Mouse (Mus musculus) limb, embryonic 11.5 days (tissue): ENCODE data around the gene Stk11ip. TPM values are rescaled to one million over a fixed set of nuclear protein-coding genes. Genes with fewer than 3 reads are reported as not detected.

Source experiments
- ATAC-seq: fragments of 200-750 bp; cut with Nextera tagmentation; 2 replicates; pipeline ENCODE4 v1.8.0; 2017; ENCODE audit warnings: low read depth; ENCODE audit not compliant: insufficient number of reproducible peaks, low FRiP score, low TSS enrichment
- DNase-seq: peaks from one replicate; pipeline ENCODE4 v3.0.0-alpha.2; 2015; ENCODE audit warnings: low spot score
- H3K27ac ChIP-seq: fragments of 300-500 bp; sonication (generic); replicated peaks from 2 replicates; pipeline ENCODE4 v1.5.1; 2014; ENCODE audit warnings: low read depth, mild to moderate bottlenecking, low read length
- H3K27me3 ChIP-seq: fragments of 300-500 bp; sonication (generic); 2 replicates; pipeline ENCODE4 v1.6.1; 2014; ENCODE audit warnings: mild to moderate bottlenecking, low read length, mixed read lengths; ENCODE audit not compliant: control insufficient read depth, insufficient read depth
- H3K36me3 ChIP-seq: fragments of 300-500 bp; sonication (generic); 2 replicates; pipeline ENCODE4 v1.6.1; 2014; ENCODE audit warnings: mild to moderate bottlenecking, low read length, moderate library complexity, mixed read lengths; ENCODE audit not compliant: control insufficient read depth, insufficient read depth
- H3K4me1 ChIP-seq: fragments of 300-500 bp; sonication (generic); 2 replicates; pipeline ENCODE4 v1.6.1; 2014; ENCODE audit warnings: low read length, mixed read lengths; ENCODE audit not compliant: control insufficient read depth, insufficient read depth
- H3K4me2 ChIP-seq: fragments of 300-500 bp; sonication (generic); 2 replicates; pipeline ENCODE4 v1.6.1; 2014; ENCODE audit warnings: low read depth, mild to moderate bottlenecking, moderate library complexity; ENCODE audit not compliant: severe bottlenecking
- H3K4me3 ChIP-seq: fragments of 300-500 bp; sonication (generic); 2 replicates; pipeline ENCODE4 v1.5.1; 2014; ENCODE audit warnings: low read depth, low read length
- H3K9ac ChIP-seq: fragments of 300-500 bp; sonication (generic); 2 replicates; pipeline ENCODE4 v1.6.1; 2014; ENCODE audit warnings: mild to moderate bottlenecking, low read length
- H3K9me3 ChIP-seq: fragments of 300-500 bp; sonication (generic); 2 replicates; pipeline ENCODE4 v1.6.1; 2016; ENCODE audit warnings: low read length; ENCODE audit not compliant: control insufficient read depth
- WGBS: fragments of 180-500 bp; shearing (Covaris S2); extraction: QIAGEN DNeasy Blood & Tissue Kit; methylation state at CpG from one replicate; pipeline ENCODE4 v1.1.7; 2014; 5-methylcytosine and 5-hydroxymethylcytosine counted together
- polyA plus RNA-seq: library from polyadenylated mRNA; unstranded; fragments of >200 nt; fragmentation: Nextera tagmentation; extraction: Ambion mirVana; gene quantifications from 2 replicates; pipeline ENCODE4 v1.2.1, GENCODE M21; 2014

Stk11ip gene
- polyA plus RNA-seq, 1 experiment from 2014 or later: 20.5 TPM

- no peak overlapping the region for H3K4me3 ChIP-seq
- ATAC-seq (no peak), DNase-seq (no peak)
- peaks cover 3% of the 10 kb centered on the region; the same call in 1 of the 2 replicates for H3K4me1 ChIP-seq
- H3K36me3 ChIP-seq: peaks cover 7% of the 10 kb centered on the region
- no peak overlapping the region for H3K4me2 ChIP-seq
- H3K27me3 ChIP-seq: no peaks in the 10 kb centered on the region
- whole genome bisulfite sequencing: 86% methylated on average over 9 of the region's 9 CpGs
- H3K27ac ChIP-seq: no peak overlapping the region
- no peak overlapping the region for H3K9ac ChIP-seq
- H3K9me3 ChIP-seq: no peaks in the 10 kb centered on the region
Measured at GRCm38 (mm10) chr1:75556143-75556781, 34.9 kb downstream of the Stk11ip start.

- Histone ChIP-seq H3K4me2 (no peak overlapping the region), H3K27ac (no peak overlapping the region), H3K4me1 (peaks cover 3% of the 10 kb centered on the region; the same call in 1 of the 2 replicates), H3K36me3 (peaks cover 3% of the 10 kb centered on the region; the same call in 1 of the 2 replicates), H3K27me3 (no peaks in the 10 kb centered on the region), H3K9ac (no peak overlapping the region), H3K4me3 (no peak overlapping the region), H3K9me3 (no peaks in the 10 kb centered on the region)
- DNase-seq (no peak), ATAC-seq (no peak)
- 90% methylated on average over 7 of the region's 7 CpGs for WGBS
Measured at GRCm38 (mm10) chr1:75557041-75557440, 35.7 kb downstream of the Stk11ip start.

- DNase-seq: no peak
- H3K4me1 ChIP-seq: peaks cover 3% of the 10 kb centered on the region; the same call in 1 of the 2 replicates
- no peak overlapping the region for H3K9ac ChIP-seq
- H3K27me3 ChIP-seq: no peaks in the 10 kb centered on the region
- no peak overlapping the region for H3K27ac ChIP-seq
- ATAC-seq: no peak
- no peak overlapping the region for H3K4me2 ChIP-seq
- 0 out of 2 replicates have a peak, but pooled peaks cover 2% of the 10 kb centered on the region for H3K36me3 ChIP-seq
- no peak overlapping the region for H3K4me3 ChIP-seq
- peaks cover 2% of the 10 kb centered on the region; the same call in 1 of the 2 replicates for H3K9me3 ChIP-seq
- WGBS: 84% methylated on average over 18 of the region's 18 CpGs
Measured at GRCm38 (mm10) chr1:75558388-75559178, 37.3 kb downstream of the Stk11ip start.

- peaks cover 2% of the 10 kb centered on the region; the same call in 1 of the 2 replicates for H3K9me3 ChIP-seq
- peak; percentile 99 for DNase-seq
- peak overlapping the region; percentile 22 for H3K4me2 ChIP-seq
- H3K27me3 ChIP-seq: no peaks in the 10 kb centered on the region
- ATAC-seq: peak; percentile 87
- WGBS: 8% methylated on average over 17 of the region's 17 CpGs
- H3K36me3 ChIP-seq: 0 out of 2 replicates have a peak, but pooled peaks cover 2% of the 10 kb centered on the region
- H3K4me1 ChIP-seq: peaks cover 3% of the 10 kb centered on the region; the same call in 1 of the 2 replicates
- no peak overlapping the region for H3K4me3 ChIP-seq
- 0 out of 2 replicates have a peak overlapping the region, but pooled peaks have one; percentile 12 for H3K9ac ChIP-seq
- H3K27ac ChIP-seq: no peak overlapping the region
Measured at GRCm38 (mm10) chr1:75559212-75559925, 38.0 kb downstream of the Stk11ip start.

- Histone ChIP-seq H3K27me3 (no peaks in the 10 kb centered on the region), H3K9ac (no peak overlapping the region), H3K4me3 (no peak overlapping the region), H3K9me3 (peaks cover 2% of the 10 kb centered on the region; the same call in 1 of the 2 replicates), H3K4me2 (no peak overlapping the region), H3K36me3 (0 out of 2 replicates have a peak, but pooled peaks cover 2% of the 10 kb centered on the region), H3K27ac (no peak overlapping the region), H3K4me1 (peaks cover 3% of the 10 kb centered on the region; the same call in 1 of the 2 replicates)
- DNase-seq (no peak), ATAC-seq (no peak)
- WGBS: 83% methylated on average over 12 of the region's 12 CpGs
Measured at GRCm38 (mm10) chr1:75560206-75560913, 39.0 kb downstream of the Stk11ip start.

GRCm38 (mm10) chr1:75561221-75561897 lies 40.0 kb downstream of the Stk11ip start:
- DNase-seq (no peak), ATAC-seq (no peak)
- Histone ChIP-seq H3K4me2 (no peak overlapping the region), H3K9me3 (peaks cover 2% of the 10 kb centered on the region; the same call in 1 of the 2 replicates), H3K9ac (no peak overlapping the region), H3K36me3 (0 out of 2 replicates have a peak, but pooled peaks cover 2% of the 10 kb centered on the region), H3K4me1 (peaks cover 3% of the 10 kb centered on the region; the same call in 1 of the 2 replicates), H3K27ac (no peak overlapping the region), H3K4me3 (no peak overlapping the region), H3K27me3 (no peaks in the 10 kb centered on the region)
- 56% methylated on average over 4 of the region's 4 CpGs for WGBS

- peaks cover 3% of the 10 kb centered on the region; the same call in 1 of the 2 replicates for H3K4me1 ChIP-seq
- H3K9ac ChIP-seq: no peak overlapping the region
- no peak overlapping the region for H3K4me3 ChIP-seq
- no peak overlapping the region for H3K27ac ChIP-seq
- H3K4me2 ChIP-seq: no peak overlapping the region
- H3K27me3 ChIP-seq: no peaks in the 10 kb centered on the region
- 80% methylated on average over 1 of the region's 1 CpGs for WGBS
- ATAC-seq (no peak), DNase-seq (no peak)
- H3K9me3 ChIP-seq: peaks cover 2% of the 10 kb centered on the region; the same call in 1 of the 2 replicates
- H3K36me3 ChIP-seq: no peaks in the 10 kb centered on the region
Measured at GRCm38 (mm10) chr1:75561898-75562238, 40.5 kb downstream of the Stk11ip start.
